ENCODE assay signal across 8 mouse cellular contexts in the genomic region with DNA sequence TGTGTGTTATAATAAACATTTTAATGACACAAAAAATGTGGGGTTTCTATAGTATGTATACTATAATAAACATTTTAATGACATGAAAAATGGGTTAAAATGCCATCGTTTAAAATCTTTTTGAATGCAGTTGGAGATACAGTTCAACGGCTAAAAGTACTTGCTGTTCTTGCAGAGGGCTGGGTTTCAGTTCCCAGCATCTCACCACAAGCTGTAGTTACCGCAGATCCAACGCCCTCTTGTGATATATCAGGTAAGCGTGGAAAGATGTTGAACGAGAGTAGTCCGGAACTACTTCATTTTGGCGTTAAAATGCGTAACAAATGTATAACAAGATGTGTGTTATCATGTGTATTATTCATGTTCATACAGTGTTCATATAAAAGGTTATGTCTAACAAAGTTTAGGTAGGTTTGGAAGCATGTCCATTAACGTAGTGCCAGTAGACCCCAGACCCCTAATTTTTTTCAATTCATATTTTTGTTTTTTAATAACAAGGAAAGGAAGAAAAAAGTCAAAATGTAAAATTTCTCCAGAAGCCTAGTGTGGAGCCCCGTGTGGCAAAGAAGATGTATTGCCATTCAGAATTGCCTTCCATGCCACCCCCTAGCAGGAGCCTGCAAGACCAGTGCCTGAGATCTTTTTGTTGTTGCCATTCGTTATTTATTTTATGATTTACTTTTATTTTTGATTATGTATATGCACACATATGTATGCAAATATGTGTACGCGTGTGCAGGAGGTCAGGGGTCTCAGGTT. TPM values are rescaled to one million over a fixed set of nuclear protein-coding genes. Genes with fewer than 3 reads are reported as not detected.
A peak's percentile ranks its signal among the peaks of the same experiment; 100 is the strongest.
DNase-seq lines count a peak whose midpoint lies in the region; ATAC-seq lines count a peak whose summit lies in the region.

No protein-coding gene starts in this region.

- DNase-seq in heart, embryonic 10.5 days (ENCODE audit: low spot score), result no peak
- no peak for DNase-seq in heart, postnatal 14 days
- DNase-seq in ES-CJ7 (ENCODE audit: low read depth, low spot score), result peak; percentile 57
- DNase-seq in cerebellum, adult 11 months, result no peak
- DNase-seq in adrenal gland, postnatal 14 days, result no peak
- DNase-seq in kidney, postnatal 25 days, result no peak

- peaks cover 21% of the 10 kb centered on the region for H3K36me3 ChIP-seq in heart, embryonic 10.5 days
- H3K36me3 ChIP-seq in forebrain, embryonic 13.5 days (ENCODE audit: poor library complexity, severe bottlenecking), result peaks cover 16% of the 10 kb centered on the region
- peaks cover 4% of the 10 kb centered on the region for H3K36me3 ChIP-seq in liver, embryonic 16.5 days (ENCODE audit: control insufficient read depth, insufficient read depth)

- peak overlapping the region; percentile 74 for H3K4me2 ChIP-seq in forebrain, embryonic 13.5 days
- peak overlapping the region; percentile 90 for H3K4me2 ChIP-seq in liver, embryonic 16.5 days (ENCODE audit: low read depth, low read length)

- H3K9me3 ChIP-seq in heart, embryonic 10.5 days, result no peaks in the 10 kb centered on the region
- H3K9me3 ChIP-seq in forebrain, embryonic 13.5 days (replicated peaks), result no peaks in the 10 kb centered on the region
- H3K9me3 ChIP-seq in liver, embryonic 16.5 days (replicated peaks; ENCODE audit: control insufficient read depth, low read length), result no peaks in the 10 kb centered on the region

- peak overlapping the region; percentile 88 for H3K4me3 ChIP-seq in heart, embryonic 10.5 days
- peak overlapping the region; percentile 81 for H3K4me3 ChIP-seq in forebrain, embryonic 13.5 days
- peak overlapping the region; percentile 78 for H3K4me3 ChIP-seq in liver, embryonic 16.5 days (ENCODE audit: low read depth, low read length)

- intact Hi-C loops in heart, postnatal 14 days (cut with DNase I), result loop anchor here (1.0 to 5.0 kb wide), 2 partner anchors 40 to 166 kb away; a partner anchor contains a TSS

- 38% methylated on average over 14 of the region's 14 CpGs for WGBS in heart, embryonic 10.5 days
- WGBS in forebrain, embryonic 13.5 days, result 42% methylated on average over 14 of the region's 14 CpGs
- 24% methylated on average over 14 of the region's 14 CpGs for WGBS in liver, embryonic 16.5 days (ENCODE audit: insufficient replicate concordance)

- 0 out of 2 replicates have a peak, but pooled peaks cover 3% of the 10 kb centered on the region for H3K27me3 ChIP-seq in heart, embryonic 10.5 days (ENCODE audit: insufficient read depth, poor library complexity, severe bottlenecking)
- no peaks in the 10 kb centered on the region for H3K27me3 ChIP-seq in forebrain, embryonic 13.5 days
- no peaks in the 10 kb centered on the region for H3K27me3 ChIP-seq in liver, embryonic 16.5 days (ENCODE audit: control insufficient read depth, insufficient read depth, low read depth, low read length)

- no peak overlapping the region for H3K9ac ChIP-seq in forebrain, embryonic 13.5 days
- no peak overlapping the region; the same call in 1 of the 2 replicates for H3K9ac ChIP-seq in liver, embryonic 16.5 days (ENCODE audit: low read depth, low read length)

- ATAC-seq in forebrain, embryonic 13.5 days, result no peak; the same call in 1 of the 2 replicates
- no peak for ATAC-seq in liver, embryonic 16.5 days (ENCODE audit: low read depth)

- H3K4me1 ChIP-seq in heart, embryonic 10.5 days, result peaks cover 8% of the 10 kb centered on the region; the same call in 1 of the 2 replicates
- peaks cover 15% of the 10 kb centered on the region for H3K4me1 ChIP-seq in forebrain, embryonic 13.5 days
- H3K4me1 ChIP-seq in liver, embryonic 16.5 days (ENCODE audit: control insufficient read depth, low read depth, low read length), result peaks cover 23% of the 10 kb centered on the region

- no peak overlapping the region for H3K27ac ChIP-seq in heart, embryonic 10.5 days
- H3K27ac ChIP-seq in forebrain, embryonic 13.5 days, result no peak overlapping the region
- no peak overlapping the region for H3K27ac ChIP-seq in liver, embryonic 16.5 days (ENCODE audit: low read length)

RNA-seq across cellular contexts. Expression of a gene that starts 0.7 kb away (rescaled TPM):
- 11.0 and 18.0 TPM in 2 replicates for polyA plus RNA-seq in heart, embryonic 10.5 days (2016; fragmentation: Nextera tagmentation; extraction: Ambion mirVana)
- total RNA-seq in heart, postnatal 14 days (2021), result 10 to 100 TPM; 13.9 to 15.1 TPM
- polyA plus RNA-seq in forebrain, embryonic 13.5 days (2015; fragmentation: Nextera tagmentation; extraction: Ambion mirVana), result 17.2 and 18.2 TPM in 2 replicates
- polyA plus RNA-seq in liver, embryonic 16.5 days (2015; fragmentation: Nextera tagmentation; extraction: Ambion mirVana), result 2.1 and 2.4 TPM in 2 replicates
- total RNA-seq in adrenal gland, postnatal 14 days (2021), result 25.0 and 26.7 TPM in 2 replicates

RNA-seq across cellular contexts. Expression of a gene that starts 38.4 kb away (rescaled TPM):
- 4.7 and 8.0 TPM in 2 replicates for polyA plus RNA-seq in heart, embryonic 10.5 days (2016; fragmentation: Nextera tagmentation; extraction: Ambion mirVana)
- 10 to 100 TPM; 15.5 to 17.0 TPM for total RNA-seq in heart, postnatal 14 days (2021)
- polyA plus RNA-seq in forebrain, embryonic 13.5 days (2015; fragmentation: Nextera tagmentation; extraction: Ambion mirVana), result 6.8 and 7.4 TPM in 2 replicates
- 1.5 and 1.6 TPM in 2 replicates for polyA plus RNA-seq in liver, embryonic 16.5 days (2015; fragmentation: Nextera tagmentation; extraction: Ambion mirVana)
- 16.9 and 26.7 TPM in 2 replicates for total RNA-seq in adrenal gland, postnatal 14 days (2021)
